Mouse (Mus musculus) CH12.LX (cell line): ENCODE measurements at regions not wholly inside any gene's neighbourhood (a gene's known extent, or its start where the extent isn't known, plus 50 kb on each side); places are given as distances from the start of the nearest gene placed in this dataset.

Experiments
- DNase-seq: peaks from one replicate; pipeline ENCODE4 v3.0.0-alpha.2; 2013; ENCODE audit errors: extremely low read depth
- H3K27ac ChIP-seq: 2 replicates; pipeline ENCODE4 v1.5.1; 2012; ENCODE audit warnings: low read depth, mild to moderate bottlenecking, control low read depth, moderate library complexity; ENCODE audit not compliant: insufficient read depth
- H3K27me3 ChIP-seq: replicated peaks from 2 replicates; pipeline ENCODE3; 2012; ENCODE audit warnings: inconsistent platforms
- H3K36me3 ChIP-seq, 2 experiments: replicated peaks in 1 of 2; 2 replicates each; pipeline versions ENCODE3 to v1.6.1; 2012; ENCODE audit warnings: inconsistent platforms in 1 of 2, low read length in 1 of 2, mild to moderate bottlenecking in 1 of 2, mixed read lengths in 1 of 2, moderate library complexity in 1 of 2; ENCODE audit not compliant: control insufficient read depth in 1 of 2, insufficient read depth in 1 of 2
- H3K4me1 ChIP-seq, 2 experiments: 2 replicates each; pipeline ENCODE4 v1.6.1; 2012; ENCODE audit warnings: inconsistent platforms in 1 of 2, moderate library complexity in 1 of 2; ENCODE audit not compliant: insufficient read depth in 2 of 2, control insufficient read depth in 1 of 2
- H3K4me2 ChIP-seq: 2 replicates; pipeline ENCODE4 v1.6.1; 2012; ENCODE audit warnings: low read depth, mild to moderate bottlenecking, control low read depth; ENCODE audit not compliant: poor library complexity, insufficient read depth, severe bottlenecking
- H3K4me3 ChIP-seq, 3 experiments: fragments of 150-350 bp in 1 of 3; sonication (generic) in 1 of 3; replicated peaks in 1 of 3; 2 replicates each; pipeline versions ENCODE3 to v1.5.1; 2011 to 2012; ENCODE audit warnings: low read depth in 2 of 3, low read length in 2 of 3, mild to moderate bottlenecking in 2 of 3, moderate library complexity in 2 of 3, control low read depth in 1 of 3, improper control_type of control experiment in 1 of 3, inconsistent platforms in 1 of 3, mixed read lengths in 1 of 3; ENCODE audit not compliant: poor library complexity in 1 of 3
- H3K79me2 ChIP-seq: replicated peaks from 2 replicates; pipeline ENCODE4 v1.6.1; 2012; ENCODE audit warnings: mild to moderate bottlenecking, moderate library complexity; ENCODE audit not compliant: control insufficient read depth, poor library complexity, insufficient read depth, severe bottlenecking; ENCODE audit errors: extremely low read depth
- H3K9ac ChIP-seq: 2 replicates; pipeline ENCODE4 v1.6.1; 2012; ENCODE audit warnings: low read depth, mild to moderate bottlenecking, control low read depth, moderate library complexity; ENCODE audit not compliant: insufficient read depth
- H3K9me3 ChIP-seq: replicated peaks from 2 replicates; pipeline ENCODE3; 2012; ENCODE audit warnings: low read length, inconsistent platforms, mixed read lengths
- BHLHE40 ChIP-seq: IDR thresholded peaks from 2 replicates; pipeline ENCODE4 v1.6.1; 2011; ENCODE audit warnings: mild to moderate bottlenecking, low read depth, low read length, improper control_type of control experiment
- CHD1 ChIP-seq: IDR thresholded peaks from 2 replicates; pipeline ENCODE4 v1.6.1; 2012; ENCODE audit warnings: low read depth, low read length, improper control_type of control experiment, inconsistent platforms
- CHD2 ChIP-seq: IDR thresholded peaks from 2 replicates; pipeline ENCODE4 v1.6.1; 2011; ENCODE audit warnings: low read length, improper control_type of control experiment
- E2F4 ChIP-seq: IDR thresholded peaks from 2 replicates; pipeline ENCODE4 v1.6.1; 2011; ENCODE audit warnings: low read depth, low read length, improper control_type of control experiment; ENCODE audit not compliant: insufficient replicate concordance
- EP300 ChIP-seq: IDR thresholded peaks from 2 replicates; pipeline ENCODE4 v1.6.1; 2011; ENCODE audit warnings: low read length, improper control_type of control experiment
- IRF4 ChIP-seq: IDR thresholded peaks from 2 replicates; pipeline ENCODE4 v1.6.1; 2014; ENCODE audit warnings: low read depth, mild to moderate bottlenecking, inconsistent platforms, low read length, improper control_type of control experiment
- KAT2A ChIP-seq: IDR thresholded peaks from 2 replicates; pipeline ENCODE4 v1.6.1; 2012; ENCODE audit warnings: low read length, improper control_type of control experiment, inconsistent platforms; ENCODE audit not compliant: insufficient replicate concordance
- MAX ChIP-seq: IDR thresholded peaks from 2 replicates; pipeline ENCODE4 v1.6.1; 2011; ENCODE audit warnings: low read length, improper control_type of control experiment
- NELFE ChIP-seq: IDR thresholded peaks from 2 replicates; pipeline ENCODE4 v1.6.1; 2011; ENCODE audit warnings: low read depth, low read length, improper control_type of control experiment
- PAX5 ChIP-seq: IDR thresholded peaks from 2 replicates; pipeline ENCODE4 v1.6.1; 2012; ENCODE audit warnings: low read length, inconsistent platforms, mixed read lengths
- POLR2AphosphoS2 ChIP-seq: IDR thresholded peaks from 2 replicates; pipeline ENCODE4 v1.6.1; 2011; ENCODE audit warnings: low read depth, low read length, improper control_type of control experiment
- RAD21 ChIP-seq: IDR thresholded peaks from 2 replicates; pipeline ENCODE4 v1.6.1; 2011; ENCODE audit warnings: low read depth, mild to moderate bottlenecking, low read length, improper control_type of control experiment, moderate library complexity
- RCOR1 ChIP-seq: conservative IDR thresholded peaks from 2 replicates; pipeline ENCODE4 v1.6.1; 2012; ENCODE audit warnings: low read depth, mild to moderate bottlenecking, inconsistent platforms, low read length, improper control_type of control experiment
- SIN3A ChIP-seq: IDR thresholded peaks from 2 replicates; pipeline ENCODE4 v1.6.1; 2012; ENCODE audit warnings: low read length, improper control_type of control experiment, inconsistent platforms
- SMC3 ChIP-seq: IDR thresholded peaks from 2 replicates; pipeline ENCODE4 v1.6.1; 2011; ENCODE audit warnings: low read depth, low read length, improper control_type of control experiment
- TBP ChIP-seq: conservative IDR thresholded peaks from 2 replicates; pipeline ENCODE4 v1.6.1; 2011; ENCODE audit warnings: low read depth, low read length, improper control_type of control experiment
- ZC3H11A ChIP-seq: IDR thresholded peaks from 2 replicates; pipeline ENCODE4 v1.6.1; 2012; ENCODE audit warnings: low read depth, mild to moderate bottlenecking, inconsistent platforms, low read length, improper control_type of control experiment
- ZMIZ1 ChIP-seq: IDR thresholded peaks from 2 replicates; pipeline ENCODE4 v1.6.1; 2012; ENCODE audit warnings: low read depth, mild to moderate bottlenecking, inconsistent platforms, low read length, improper control_type of control experiment
- ZNF384 ChIP-seq: IDR thresholded peaks from 2 replicates; pipeline ENCODE4 v1.6.1; 2012; ENCODE audit warnings: low read depth, low read length, improper control_type of control experiment, inconsistent platforms
- dilution Hi-C: fragments of 300-500 bp; cut with MboI; formaldehyde crosslinking; loops from 2 replicates; pipeline ENCODE4 v1.14.3; 2020; ENCODE audit warnings: low sequenced_read_pairs; ENCODE audit not compliant: extremely low pct_unique_long_range_greater_than_20kb, extremely low pct_ligation_motif_present
- in situ Hi-C: fragments of 300-500 bp; cut with MboI; formaldehyde crosslinking; loops from 3 replicates; pipeline ENCODE4 v1.14.3; 2019; ENCODE audit warnings: low sequenced_read_pairs, low pct_ligation_motif_present, low pct_unique_long_range_greater_than_20kb, mixed read lengths

GRCm38 (mm10) chr6:103431595-103431957, 78.8 kb upstream of the Chl1 start:
- H3K4me2 ChIP-seq: no peak overlapping the region
- no peaks in the 10 kb centered on the region for H3K79me2 ChIP-seq
- no peak overlapping the region for H3K9ac ChIP-seq
- TF ChIP-seq SMC3 (no peak), PAX5 (no peak), MAX (no peak), E2F4 (no peak), ZNF384 (no peak), RCOR1 (no peak), RAD21 (no peak), KAT2A (no peak), POLR2AphosphoS2 (no peak), NELFE (no peak), CHD1 (no peak), ZC3H11A (no peak), SIN3A (no peak), CHD2 (no peak), EP300 (no peak), TBP (no peak), BHLHE40 (no peak), ZMIZ1 (no peak), IRF4 (no peak)
- TF ChIP-seq, all 38 proteins: peak for 0
- no peaks in the 10 kb centered on the region for H3K27me3 ChIP-seq
- dilution Hi-C loops (no loop called here), in situ Hi-C loops (no loop called here)
- no peak for DNase-seq
- H3K4me1 ChIP-seq: no peaks in the 10 kb centered on the region
- no peaks in the 10 kb centered on the region for H3K36me3 ChIP-seq
- peaks cover 29% of the 10 kb centered on the region for H3K9me3 ChIP-seq
- no peak overlapping the region for H3K27ac ChIP-seq
- no peak overlapping the region for H3K4me3 ChIP-seq
